In the genomic region with DNA sequence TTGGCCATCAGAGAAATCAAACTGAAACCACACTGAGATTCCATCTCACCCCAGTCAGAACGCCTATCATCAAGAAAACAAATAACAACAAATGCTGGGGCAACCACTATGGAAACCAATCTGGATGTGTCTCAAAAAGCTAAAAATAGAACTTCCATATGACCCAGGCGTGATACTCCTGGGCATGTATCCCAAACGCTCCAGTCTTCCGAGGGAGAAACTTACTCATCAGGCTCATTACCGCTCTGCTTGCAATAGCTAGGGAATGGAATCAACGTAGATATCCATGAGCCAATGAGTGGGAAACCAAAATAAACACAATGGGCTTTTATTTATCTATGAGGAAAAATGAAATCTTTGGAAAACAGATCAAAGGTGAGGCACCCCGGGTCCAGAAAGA, we compare ENCODE assay signal across 16 mouse cellular contexts. TPM values are rescaled to one million over a fixed set of nuclear protein-coding genes. Genes with fewer than 3 reads are reported as not detected.
DNase-seq lines count a peak whose midpoint lies in the region; ATAC-seq and TF ChIP-seq lines count a peak whose summit lies in the region.
"Had no signal": no experiment of that assay in that cellular context is flagged by ENCODE, and none has a peak within 500 bp of the region (broad histone marks: within the 10 kb centered on the region; RNA-seq: fewer than 3 reads in every experiment).

No protein-coding gene starts in this region.

- H3K79me2 ChIP-seq in myocyte (ENCODE audit: control insufficient read depth, insufficient read depth): no peaks in the 10 kb centered on the region

- TF ChIP-seq CTCF in lung, adult 2 months (IDR thresholded peaks at IDR 0.05; ENCODE audit: insufficient read depth, low read length): no peak
- TF ChIP-seq CTCF in brain, embryonic 14.5 days (IDR thresholded peaks at IDR 0.05; ENCODE audit: borderline replicate concordance, extremely low read depth, insufficient read depth, insufficient read length): no peak

- ATAC-seq in heart, embryonic 12.5 days (ENCODE audit: insufficient number of reproducible peaks, low FRiP score): no peak
- peak; percentile 11; the same call in 1 of the 2 replicates for ATAC-seq in lung, embryonic 16.5 days (ENCODE audit: low read depth)
- no peak for ATAC-seq in neural tube, embryonic 15.5 days (ENCODE audit: low FRiP score)
- ATAC-seq: Patski had no signal

- DNase-seq in heart, adult 11 months: peak; percentile 93
- DNase-seq in lung, adult 2 months: no peak
- DNase-seq in brain, embryonic 14.5 days (ENCODE audit: low read depth): peak; percentile 61
- DNase-seq in natural killer cell, adult 2 months (ENCODE audit: low spot score in 2 of 2): no peak
- DNase-seq: cerebellum, adult 9-11 months; kidney, postnatal 25 days; lung, adult 18-20 months; right cerebral cortex, postnatal 4 days had no signal

- no peak overlapping the region for H3ac ChIP-seq in myocyte (ENCODE audit: control insufficient read depth, insufficient read length)

- H3K36me3 ChIP-seq in heart, embryonic 12.5 days: no peaks in the 10 kb centered on the region
- H3K36me3 ChIP-seq in lung, embryonic 16.5 days (ENCODE audit: control insufficient read depth, insufficient read depth, low read length): no peaks in the 10 kb centered on the region
- no peaks in the 10 kb centered on the region for H3K36me3 ChIP-seq in myocyte (ENCODE audit: control insufficient read depth, insufficient read depth)
- no peaks in the 10 kb centered on the region for H3K36me3 ChIP-seq in neural tube, embryonic 15.5 days
- H3K36me3 ChIP-seq: embryonic facial prominence, embryonic 12.5 days; forebrain, embryonic 12.5 days; limb, embryonic 13.5 days had no signal

- 53% methylated on average over 7 of the region's 7 CpGs for WGBS in heart, embryonic 12.5 days
- WGBS in lung, embryonic 16.5 days: 48% methylated on average over 7 of the region's 7 CpGs
- 63% methylated on average over 7 of the region's 7 CpGs for WGBS in lung, adult 2 months
- WGBS in neural tube, embryonic 15.5 days: 88% methylated on average over 7 of the region's 7 CpGs

- H3K9ac ChIP-seq in heart, embryonic 12.5 days: no peak overlapping the region
- H3K9ac ChIP-seq in lung, embryonic 16.5 days (ENCODE audit: low read length): no peak overlapping the region
- H3K9ac ChIP-seq in neural tube, embryonic 15.5 days (replicated peaks): no peak overlapping the region
- H3K9ac ChIP-seq: embryonic facial prominence, embryonic 12.5 days; forebrain, embryonic 12.5 days; limb, embryonic 13.5 days had no signal

- no peak overlapping the region for H3K27ac ChIP-seq in heart, embryonic 12.5 days (ENCODE audit: poor library complexity, severe bottlenecking)
- H3K27ac ChIP-seq in lung, embryonic 16.5 days (ENCODE audit: low read length): no peak overlapping the region
- H3K27ac ChIP-seq in neural tube, embryonic 15.5 days (replicated peaks): no peak overlapping the region
- H3K27ac ChIP-seq: embryonic facial prominence, embryonic 12.5 days; forebrain, embryonic 12.5 days; limb, embryonic 13.5 days had no signal

- peaks cover 39% of the 10 kb centered on the region for H3K4me1 ChIP-seq in heart, embryonic 12.5 days (replicated peaks)
- H3K4me1 ChIP-seq in lung, embryonic 16.5 days (replicated peaks; ENCODE audit: control insufficient read depth, insufficient read depth, low read length): peaks cover 26% of the 10 kb centered on the region
- H3K4me1 ChIP-seq in lung, adult 2 months (ENCODE audit: control insufficient read depth, insufficient read depth, low read length): peaks cover 19% of the 10 kb centered on the region
- peaks cover 13% of the 10 kb centered on the region for H3K4me1 ChIP-seq in neural tube, embryonic 15.5 days

- no peak for TF ChIP-seq POLR2A in lung, adult 2 months (IDR thresholded peaks at IDR 0.05; ENCODE audit: borderline replicate concordance, extremely low read depth, low read depth, low read length)
- TF ChIP-seq POLR2A in brain, embryonic 14.5 days (IDR thresholded peaks at IDR 0.05; ENCODE audit: borderline replicate concordance, extremely low read depth, insufficient read depth, insufficient read length, poor library complexity, severe bottlenecking): no peak
- no peak for TF ChIP-seq POLR2A in myocyte (IDR thresholded peaks at IDR 0.05; ENCODE audit: insufficient read length, low read depth)

- no peak overlapping the region for H3K4me3 ChIP-seq in heart, embryonic 12.5 days
- H3K4me3 ChIP-seq in lung, embryonic 16.5 days (ENCODE audit: low read length): no peak overlapping the region
- no peak overlapping the region for H3K4me3 ChIP-seq in lung, adult 2 months (replicated peaks; ENCODE audit: extremely low read depth, low read depth, low read length)
- H3K4me3 ChIP-seq in myocyte: no peak overlapping the region
- no peak overlapping the region for H3K4me3 ChIP-seq in neural tube, embryonic 15.5 days (replicated peaks)
- H3K4me3 ChIP-seq: embryonic facial prominence, embryonic 12.5 days; forebrain, embryonic 12.5 days; limb, embryonic 13.5 days had no signal

- no peaks in the 10 kb centered on the region for H3K27me3 ChIP-seq in heart, embryonic 12.5 days (replicated peaks)
- no peaks in the 10 kb centered on the region for H3K27me3 ChIP-seq in lung, embryonic 16.5 days (ENCODE audit: control insufficient read depth, insufficient read depth, low read depth, low read length)
- H3K27me3 ChIP-seq in myocyte (ENCODE audit: control insufficient read depth, insufficient read depth, insufficient read length): no peaks in the 10 kb centered on the region
- H3K27me3 ChIP-seq in neural tube, embryonic 15.5 days (replicated peaks): no peaks in the 10 kb centered on the region
- H3K27me3 ChIP-seq: embryonic facial prominence, embryonic 12.5 days; forebrain, embryonic 12.5 days; limb, embryonic 13.5 days; Patski had no signal

- no peak overlapping the region for H3K4me2 ChIP-seq in heart, embryonic 12.5 days
- no peak overlapping the region for H3K4me2 ChIP-seq in lung, embryonic 16.5 days (ENCODE audit: low read depth, low read length)
- H3K4me2 ChIP-seq in myocyte (ENCODE audit: low read depth): peak overlapping the region; percentile 13
- no peak overlapping the region for H3K4me2 ChIP-seq in neural tube, embryonic 15.5 days
- H3K4me2 ChIP-seq: embryonic facial prominence, embryonic 12.5 days; forebrain, embryonic 12.5 days; limb, embryonic 13.5 days had no signal

- no peaks in the 10 kb centered on the region for H3K9me3 ChIP-seq in heart, embryonic 12.5 days (replicated peaks)
- H3K9me3 ChIP-seq in lung, embryonic 16.5 days (ENCODE audit: control insufficient read depth, low read length): no peaks in the 10 kb centered on the region
- H3K9me3 ChIP-seq in neural tube, embryonic 15.5 days (replicated peaks): no peaks in the 10 kb centered on the region
- H3K9me3 ChIP-seq: embryonic facial prominence, embryonic 12.5 days; forebrain, embryonic 12.5 days; limb, embryonic 13.5 days had no signal

TF ChIP-seq in myocyte, 11 proteins besides CTCF, POLR2A, EP300 and RAD21:
- TF ChIP-seq CEBPB (IDR thresholded peaks at IDR 0.05; ENCODE audit: insufficient read depth, poor library complexity, severe bottlenecking) (peak; percentile 59; the same call in 1 of the 2 replicates), TCF3 (IDR thresholded peaks at IDR 0.05; ENCODE audit: insufficient read length, low read depth) (no peak)

RNA-seq across cellular contexts. Expression of a gene that starts 59.2 kb away (rescaled TPM):
- polyA plus RNA-seq in heart, embryonic 12.5 days (2016; fragmentation: Nextera tagmentation; extraction: Ambion mirVana): 28.4 and 30.0 TPM in 2 replicates
- 67.6 and 77.3 TPM in 2 replicates for polyA plus RNA-seq in lung, embryonic 16.5 days (2015; fragmentation: Nextera tagmentation; extraction: Ambion mirVana)
- polyA plus RNA-seq in lung, adult 2 months (2012; rRNA removed): 150 and 175 TPM in 2 replicates
- polyA plus RNA-seq in brain, embryonic 14.5 days (2012; rRNA removed): 12.2 and 20.0 TPM in 2 replicates
- polyA plus RNA-seq in myocyte (2012; fragmentation: generic; extraction: Trizol): 5.5 TPM
- 31.0 and 41.3 TPM in 2 replicates for polyA plus RNA-seq in neural tube, embryonic 15.5 days (2015; fragmentation: Nextera tagmentation; extraction: Ambion mirVana)

Comparison
In these comparisons a context has a peak if more than half of its experiments do, and no peak if none do; other contexts are left out.
1. DNase-seq: peak in heart, adult 11 months (single experiment) and brain, embryonic 14.5 days (single experiment); none in lung, adult 2 months (single experiment) and natural killer cell, adult 2 months (0 of 2).